Mouse (Mus musculus): ENCODE results near the gene Lpin1. TPM values are rescaled to one million over a fixed set of nuclear protein-coding genes. Genes with fewer than 3 reads are reported as not detected.
A peak's percentile ranks its signal among the peaks of the same experiment; 100 is the strongest.

The Lpin1 gene
- total RNA-seq, 1 experiment from 2014 or later, result 53.1 TPM

DNA sequence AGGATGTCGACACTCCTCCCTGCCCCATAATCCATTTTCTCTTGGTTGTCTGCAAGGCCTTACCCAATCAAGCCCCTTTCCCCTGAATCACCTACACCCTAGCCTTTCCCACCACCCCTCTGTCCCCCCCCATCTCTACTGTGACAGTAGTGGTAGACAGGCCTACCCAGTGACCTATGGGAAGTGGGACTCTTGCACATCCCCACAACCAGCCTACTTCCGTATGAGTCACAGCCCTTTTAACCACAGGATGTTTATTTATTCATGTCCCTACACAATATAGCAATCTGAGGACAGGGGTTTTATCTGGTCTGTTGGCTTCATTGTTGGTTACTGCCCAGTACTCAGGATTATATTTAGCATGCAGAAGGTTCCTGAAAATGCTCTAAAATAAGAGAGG lies 84.6 kb downstream of the Lpin1 start:
- no peak for DNase-seq

DNA sequence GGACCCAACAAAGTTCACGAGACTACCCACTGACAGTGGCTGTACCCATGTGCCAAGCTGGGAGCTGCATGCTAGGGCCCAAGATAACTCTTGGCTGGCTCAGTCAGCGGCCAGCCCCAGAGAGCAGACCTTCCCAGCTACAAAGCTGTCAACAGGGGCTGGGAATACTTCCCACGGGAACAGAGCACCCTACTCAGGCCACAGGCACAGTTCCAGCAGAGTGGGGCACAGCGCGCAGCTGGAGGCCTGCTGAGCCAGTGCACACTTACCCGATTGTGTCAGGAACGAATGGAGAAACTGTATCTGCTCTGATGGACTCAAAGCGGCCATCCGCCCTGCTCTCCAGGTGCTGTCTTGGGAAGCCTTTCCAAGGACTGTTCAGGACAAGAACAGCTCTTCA lies 95.6 kb downstream of the Lpin1 start:
- DNase-seq, result no peak

GRCm38 (mm10) chr12:16512991-16513390 lies 97.8 kb downstream of the Lpin1 start:
- no peak for DNase-seq

GRCm38 (mm10) chr12:16509122-16509752 lies 101.5 kb downstream of the Lpin1 start:
- DNase-seq, result peak; percentile 54

DNA sequence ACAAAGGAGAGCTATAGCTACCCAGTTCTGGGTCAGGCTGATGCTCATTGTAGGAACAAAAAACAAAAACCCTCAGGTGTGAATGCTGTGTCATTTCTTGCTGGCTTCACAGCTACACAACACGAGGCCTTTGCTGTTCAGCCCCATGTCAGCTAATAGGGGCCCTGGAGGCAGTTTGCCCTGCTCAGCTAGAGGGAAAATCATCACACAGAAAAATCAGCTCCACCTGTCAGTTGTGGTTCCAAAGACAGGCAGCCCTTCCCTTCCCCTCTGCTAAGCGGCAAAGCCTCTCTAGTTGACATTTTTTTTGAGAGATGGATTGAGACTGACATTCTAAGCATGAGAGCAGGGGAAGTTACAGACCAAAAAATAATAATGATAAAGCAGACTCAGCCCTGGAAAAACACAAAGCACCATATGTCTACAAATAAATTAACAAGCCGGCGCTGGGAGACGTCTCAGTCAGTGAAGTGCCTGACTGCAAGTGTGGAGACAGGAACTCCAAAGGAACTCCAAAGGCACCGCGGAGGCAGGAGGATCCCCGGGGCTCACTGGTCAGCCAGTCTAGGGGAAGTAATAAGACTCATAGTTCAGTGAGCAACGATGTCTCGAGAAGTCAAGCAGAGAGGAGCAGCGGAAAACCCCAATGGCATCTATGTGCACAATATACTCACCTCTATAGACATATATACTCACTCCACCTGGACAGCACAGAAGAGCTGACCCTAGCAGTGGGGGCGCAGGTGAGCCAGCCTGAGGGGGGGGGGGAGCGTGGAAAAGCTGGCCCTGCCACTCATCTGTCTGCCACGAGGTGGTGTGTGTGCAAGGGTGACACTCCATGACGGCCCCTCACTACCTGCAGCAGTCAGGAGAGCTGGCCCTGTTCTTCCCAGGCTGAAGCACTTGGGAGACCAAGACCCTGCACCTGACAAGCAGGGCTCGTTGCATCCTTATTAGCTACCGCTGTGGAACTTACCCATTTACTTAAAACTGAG lies 103.7 kb downstream of the Lpin1 start:
- DNase-seq, result no peak

DNA sequence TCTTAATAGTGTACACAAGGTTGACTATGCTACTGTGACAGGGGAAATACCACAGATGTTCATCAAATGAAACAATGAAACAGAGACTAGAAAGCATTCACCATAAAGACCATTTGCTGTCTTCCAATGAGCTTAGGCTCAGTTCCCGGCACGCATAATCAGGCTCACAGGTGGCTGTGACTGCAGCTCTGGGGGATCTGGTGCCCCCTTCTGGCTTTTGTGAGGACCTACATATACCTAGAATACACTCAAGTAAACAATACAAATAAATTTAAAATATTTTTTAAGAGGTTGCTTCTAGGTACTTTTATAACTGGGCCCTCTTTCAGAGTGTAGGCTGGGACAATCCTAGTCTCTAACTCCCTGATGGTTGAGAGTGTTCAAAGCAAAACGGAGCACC lies 106.5 kb downstream of the Lpin1 start:
- DNase-seq, result no peak

- DNase-seq, result no peak
These were observed 112.8 kb downstream of the Lpin1 start for GRCm38 (mm10) chr12:16497960-16498359.

- DNase-seq, result no peak
These were observed 118.1 kb downstream of the Lpin1 start for GRCm38 (mm10) chr12:16492713-16493112.

- DNase-seq, result no peak
These were observed 121.9 kb downstream of the Lpin1 start for GRCm38 (mm10) chr12:16488899-16489298.

DNA sequence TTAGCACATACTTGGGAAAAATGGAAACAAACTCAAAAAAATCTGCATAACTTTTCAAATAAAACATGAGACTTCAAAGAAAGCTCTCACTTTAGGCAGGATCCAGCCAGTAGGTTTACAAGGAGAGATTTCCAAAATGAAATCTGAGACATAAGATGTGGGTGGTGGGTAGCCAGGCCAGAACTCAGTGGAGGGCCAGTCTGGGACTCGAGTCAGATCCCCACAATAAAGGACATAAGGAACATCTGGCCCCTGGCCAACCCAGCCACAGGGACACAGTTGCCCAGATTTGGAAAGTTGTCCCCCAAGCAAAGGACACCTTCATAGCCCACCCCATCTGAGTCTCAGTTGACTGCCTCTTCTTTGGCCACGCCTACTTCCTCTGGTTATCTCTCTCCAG lies 123.3 kb downstream of the Lpin1 start:
- no peak for DNase-seq

Other genes starting within 250 kb of the Lpin1 start
- gene Ntsr2, start 42.4 kb upstream of the Lpin1 start, total RNA-seq (2021), result 0.43 and 0.57 TPM in 2 replicates
- gene Greb1, start 189.9 kb upstream of the Lpin1 start, total RNA-seq (2021), result 33.2 and 43.0 TPM in 2 replicates
- 39.1 and 46.5 TPM in 2 replicates for gene E2f6, start 200.0 kb upstream of the Lpin1 start, total RNA-seq (2021)